Mouse (Mus musculus): ENCODE results near the gene Tcf20. TPM values are rescaled to one million over a fixed set of nuclear protein-coding genes. Genes with fewer than 3 reads are reported as not detected.

Tcf20 gene
- polyA plus RNA-seq, 1 experiment, result 48.7 TPM

DNA sequence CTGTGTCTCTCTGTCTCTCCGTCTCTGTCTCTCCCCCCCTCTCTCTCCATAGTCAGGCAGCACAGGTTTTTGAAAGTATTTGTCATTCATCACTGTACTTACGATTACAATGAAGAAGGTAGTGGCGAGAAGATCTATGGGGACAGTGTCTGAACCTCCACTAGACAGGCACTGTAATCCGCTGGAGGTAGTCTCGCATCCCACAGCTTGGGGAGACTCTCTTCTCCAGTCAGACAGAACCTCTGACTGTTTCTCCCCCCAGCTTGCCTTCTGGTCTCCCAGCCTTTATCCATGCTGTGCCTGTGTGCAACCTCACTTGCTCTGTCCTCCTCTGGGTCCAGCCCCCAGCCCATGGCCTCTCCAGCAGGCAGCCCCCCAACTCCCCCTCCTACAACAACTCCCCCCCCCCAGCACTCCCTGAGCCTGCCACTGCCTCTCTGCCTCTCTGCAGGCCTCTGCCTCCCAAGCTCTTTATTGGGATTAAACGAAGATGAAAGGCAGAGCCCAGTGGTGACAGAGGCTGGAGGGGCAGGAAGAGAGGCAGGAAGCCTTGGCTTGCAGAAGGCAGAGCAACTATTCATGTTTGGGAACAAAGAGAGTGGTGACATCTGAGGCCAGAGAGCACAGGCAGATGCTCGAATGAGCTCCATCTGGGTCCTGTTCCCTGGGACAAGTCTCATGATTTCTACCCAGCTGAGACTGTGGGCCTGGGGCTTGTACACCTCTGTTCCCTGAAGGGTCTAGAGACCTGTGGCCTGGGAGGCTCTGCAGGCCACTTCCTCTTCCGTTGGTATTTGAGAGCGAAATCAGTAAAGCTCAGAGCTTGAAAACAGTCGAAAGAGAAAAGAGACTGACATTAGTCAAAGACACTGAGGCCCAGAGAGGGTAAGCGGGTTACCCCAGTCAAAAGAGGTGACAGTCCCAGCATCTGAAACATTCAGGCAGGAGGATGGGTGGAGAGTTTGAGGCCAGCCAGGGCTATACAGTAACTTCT lies 42.4 kb upstream of the Tcf20 start:
- H3K27ac ChIP-seq (ENCODE audit: control insufficient read depth, insufficient read depth, low read length), result peak overlapping the region; percentile 31
- no peaks in the 10 kb centered on the region for H3K36me3 ChIP-seq (ENCODE audit: control insufficient read depth, insufficient read depth, low read length)
- DNase-seq, result no peak
- no peaks in the 10 kb centered on the region for H3K27me3 ChIP-seq (ENCODE audit: control insufficient read depth, insufficient read depth, low read length)
- TF ChIP-seq CTCF (IDR thresholded peaks at IDR 0.05; ENCODE audit: borderline replicate concordance, control insufficient read depth, extremely low read depth, insufficient read depth, low read length, poor library complexity) (no peak), POLR2A (IDR thresholded peaks at IDR 0.05; ENCODE audit: control insufficient read depth, extremely low read depth, insufficient read depth, low read length, poor library complexity) (no peak)
- no peak overlapping the region for H3K4me3 ChIP-seq (ENCODE audit: control insufficient read depth, insufficient read depth, low read length)
- peaks cover 49% of the 10 kb centered on the region for H3K4me1 ChIP-seq (replicated peaks; ENCODE audit: control insufficient read depth, insufficient read depth, low read length)
- 47% methylated on average over 11 of the region's 11 CpGs for WGBS

- H3K27ac ChIP-seq (ENCODE audit: control insufficient read depth, insufficient read depth, low read length), result no peak overlapping the region
- no peak for TF ChIP-seq CTCF (IDR thresholded peaks at IDR 0.05; ENCODE audit: borderline replicate concordance, control insufficient read depth, extremely low read depth, insufficient read depth, low read length, poor library complexity)
- TF ChIP-seq POLR2A (IDR thresholded peaks at IDR 0.05; ENCODE audit: control insufficient read depth, extremely low read depth, insufficient read depth, low read length, poor library complexity), result no peak
- no peaks in the 10 kb centered on the region for H3K36me3 ChIP-seq (ENCODE audit: control insufficient read depth, insufficient read depth, low read length)
- no peak for DNase-seq
- H3K27me3 ChIP-seq (ENCODE audit: control insufficient read depth, insufficient read depth, low read length), result no peaks in the 10 kb centered on the region
- no peak overlapping the region for H3K4me3 ChIP-seq (ENCODE audit: control insufficient read depth, insufficient read depth, low read length)
- 73% methylated on average over 8 of the region's 8 CpGs for WGBS
- H3K4me1 ChIP-seq (replicated peaks; ENCODE audit: control insufficient read depth, insufficient read depth, low read length), result peaks cover 17% of the 10 kb centered on the region
Measured at GRCm38 (mm10) chr15:83026129-83026528, 38.5 kb upstream of the Tcf20 start.

- Histone ChIP-seq H3K36me3 (ENCODE audit: control insufficient read depth, insufficient read depth, low read length) (no peaks in the 10 kb centered on the region), H3K4me1 (replicated peaks; ENCODE audit: control insufficient read depth, insufficient read depth, low read length) (peaks cover 11% of the 10 kb centered on the region), H3K4me3 (ENCODE audit: control insufficient read depth, insufficient read depth, low read length) (no peak overlapping the region), H3K27me3 (ENCODE audit: control insufficient read depth, insufficient read depth, low read length) (no peaks in the 10 kb centered on the region), H3K27ac (ENCODE audit: control insufficient read depth, insufficient read depth, low read length) (no peak overlapping the region)
- no peak for DNase-seq
- WGBS, result 87% methylated on average over 25 of the region's 25 CpGs
- TF ChIP-seq CTCF (IDR thresholded peaks at IDR 0.05; ENCODE audit: borderline replicate concordance, control insufficient read depth, extremely low read depth, insufficient read depth, low read length, poor library complexity), result no peak
Measured at GRCm38 (mm10) chr15:83025041-83025760, 37.5 kb upstream of the Tcf20 start.

DNA sequence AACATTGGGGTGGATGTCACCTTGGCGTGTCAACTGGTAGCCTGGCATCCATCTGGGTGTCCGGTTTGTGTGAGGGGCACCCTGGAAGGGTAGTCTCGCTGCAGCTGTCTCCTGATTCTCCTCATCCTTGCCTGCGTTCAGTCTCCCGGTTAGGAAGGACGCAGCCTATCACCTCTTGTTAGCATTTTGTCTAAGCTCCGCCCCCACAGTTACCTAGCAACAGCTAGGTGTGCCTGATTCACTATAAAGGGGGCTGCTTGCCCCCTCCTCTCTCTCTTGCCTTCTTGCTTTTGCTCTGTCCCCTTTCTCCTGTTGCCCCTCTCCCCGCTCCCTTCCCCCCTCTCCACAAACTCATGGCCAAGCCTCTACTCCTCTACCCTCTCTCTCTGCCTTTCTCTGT lies 35.3 kb upstream of the Tcf20 start:
- no peak for TF ChIP-seq POLR2A (IDR thresholded peaks at IDR 0.05; ENCODE audit: control insufficient read depth, extremely low read depth, insufficient read depth, low read length, poor library complexity)
- TF ChIP-seq CTCF (IDR thresholded peaks at IDR 0.05; ENCODE audit: borderline replicate concordance, control insufficient read depth, extremely low read depth, insufficient read depth, low read length, poor library complexity), result no peak
- Histone ChIP-seq H3K27ac (ENCODE audit: control insufficient read depth, insufficient read depth, low read length) (no peak overlapping the region), H3K4me1 (replicated peaks; ENCODE audit: control insufficient read depth, insufficient read depth, low read length) (peaks cover 7% of the 10 kb centered on the region), H3K36me3 (ENCODE audit: control insufficient read depth, insufficient read depth, low read length) (no peaks in the 10 kb centered on the region), H3K27me3 (ENCODE audit: control insufficient read depth, insufficient read depth, low read length) (no peaks in the 10 kb centered on the region), H3K4me3 (ENCODE audit: control insufficient read depth, insufficient read depth, low read length) (no peak overlapping the region)
- 95% methylated on average over 8 of the region's 8 CpGs for WGBS
- no peak for DNase-seq

- Histone ChIP-seq H3K27ac (ENCODE audit: control insufficient read depth, insufficient read depth, low read length) (no peak overlapping the region), H3K36me3 (ENCODE audit: control insufficient read depth, insufficient read depth, low read length) (no peaks in the 10 kb centered on the region), H3K4me1 (replicated peaks; ENCODE audit: control insufficient read depth, insufficient read depth, low read length) (peaks cover 8% of the 10 kb centered on the region), H3K27me3 (ENCODE audit: control insufficient read depth, insufficient read depth, low read length) (no peaks in the 10 kb centered on the region), H3K4me3 (ENCODE audit: control insufficient read depth, insufficient read depth, low read length) (no peak overlapping the region)
- no peak for TF ChIP-seq POLR2A (IDR thresholded peaks at IDR 0.05; ENCODE audit: control insufficient read depth, extremely low read depth, insufficient read depth, low read length, poor library complexity)
- no peak for DNase-seq
- 90% methylated on average over 15 of the region's 15 CpGs for WGBS
Measured at GRCm38 (mm10) chr15:83010990-83011664, 23.5 kb upstream of the Tcf20 start.

GRCm38 (mm10) chr15:83010423-83010822 lies 22.8 kb upstream of the Tcf20 start:
- Histone ChIP-seq H3K27me3 (ENCODE audit: control insufficient read depth, insufficient read depth, low read length) (no peaks in the 10 kb centered on the region), H3K4me1 (replicated peaks; ENCODE audit: control insufficient read depth, insufficient read depth, low read length) (peaks cover 8% of the 10 kb centered on the region), H3K4me3 (ENCODE audit: control insufficient read depth, insufficient read depth, low read length) (no peak overlapping the region), H3K36me3 (ENCODE audit: control insufficient read depth, insufficient read depth, low read length) (no peaks in the 10 kb centered on the region), H3K27ac (ENCODE audit: control insufficient read depth, insufficient read depth, low read length) (no peak overlapping the region)
- TF ChIP-seq POLR2A (IDR thresholded peaks at IDR 0.05; ENCODE audit: control insufficient read depth, extremely low read depth, insufficient read depth, low read length, poor library complexity), result no peak
- TF ChIP-seq CTCF (IDR thresholded peaks at IDR 0.05; ENCODE audit: borderline replicate concordance, control insufficient read depth, extremely low read depth, insufficient read depth, low read length, poor library complexity), result no peak
- WGBS, result 97% methylated on average over 8 of the region's 8 CpGs
- no peak for DNase-seq
